Mouse (Mus musculus) heart, postnatal 36 days (tissue): ENCODE data around the gene Gm12184. TPM values are rescaled to one million over a fixed set of nuclear protein-coding genes. Genes with fewer than 3 reads are reported as not detected.
A peak's percentile ranks its signal among the peaks of the same experiment; 100 is the strongest.
"Not testable (repeated sequence)": the region's sequence is repeated elsewhere in the genome, so short reads cannot be mapped to it uniquely, and the experiment has no call there.

Experiments used
- DNase-seq, 2 experiments: peaks; one replicate each; pipeline ENCODE4 v3.0.0; 2021 to 2022
- intact Hi-C: fragments of 180-260 bp; cut with DNase I; formaldehyde crosslinking; loops from one replicate; pipeline ENCODE4 v1.15.1; 2025
- total RNA-seq, 2 experiments: library from RNA; stranded (reverse); gene quantifications; 2 replicates each; pipeline ENCODE4 v1.2.3; 2021

Gm12184 gene
- total RNA-seq, 2 experiments from 2014 or later, result 3.5 to 3.9 TPM

DNA sequence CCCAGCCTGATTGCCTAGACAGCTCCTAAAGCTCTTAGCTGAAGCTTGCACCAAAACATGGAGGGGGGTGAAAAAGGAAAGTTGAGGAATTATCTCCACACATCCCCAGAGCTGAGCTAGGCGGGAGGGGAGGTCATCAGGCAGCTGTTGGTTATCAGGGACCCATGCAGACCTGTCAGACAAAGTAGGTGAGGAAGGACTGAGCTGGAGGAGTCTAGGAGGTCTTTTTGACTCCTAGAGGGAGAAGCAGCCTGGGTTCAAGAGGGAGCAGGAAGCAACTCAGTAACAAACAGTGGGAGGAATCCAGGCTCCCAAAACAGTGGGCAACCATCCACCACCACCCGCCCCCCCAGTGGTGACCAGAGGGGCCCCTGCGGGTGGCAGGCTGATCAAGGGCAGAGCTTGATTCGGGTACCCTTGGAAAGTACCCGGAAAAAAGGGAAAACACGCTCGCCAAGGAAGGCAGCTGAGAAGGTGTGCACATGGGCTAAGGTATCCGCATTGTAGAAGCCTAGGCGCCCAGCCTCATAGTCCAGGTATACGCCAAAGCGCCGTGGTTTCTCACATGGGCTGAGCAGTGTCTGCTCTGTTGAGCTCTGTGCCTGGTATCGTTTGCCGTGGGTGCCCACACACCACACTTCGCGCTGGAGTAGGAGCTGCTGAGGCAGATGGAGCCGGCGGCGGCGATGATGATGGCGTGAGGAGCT is 19.4 kb downstream of the Gm12184 start:
- intact Hi-C loops, result no loop called here
- no peak for DNase-seq

DNA sequence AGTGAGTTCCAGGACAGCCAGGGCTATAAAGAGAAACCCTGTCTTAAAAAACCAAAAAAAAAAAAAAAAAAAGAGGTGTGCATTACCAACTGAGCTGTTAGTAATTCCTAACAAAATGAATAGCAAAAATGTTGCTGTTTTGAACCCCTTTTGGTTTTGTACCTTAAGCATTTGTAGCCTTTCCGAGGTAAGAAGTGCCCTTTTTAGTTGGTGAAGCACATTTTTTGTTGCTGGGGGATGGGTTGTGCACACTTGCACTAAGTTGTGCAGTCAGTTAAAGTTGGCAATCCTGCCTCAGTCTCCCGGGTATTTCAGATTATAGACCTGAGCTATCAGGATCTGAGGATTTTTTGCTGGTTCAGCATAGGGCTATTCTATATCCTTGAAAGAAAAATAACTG is 21.5 kb downstream of the Gm12184 start:
- DNase-seq, result no peak
- intact Hi-C loops, result no loop called here

DNA sequence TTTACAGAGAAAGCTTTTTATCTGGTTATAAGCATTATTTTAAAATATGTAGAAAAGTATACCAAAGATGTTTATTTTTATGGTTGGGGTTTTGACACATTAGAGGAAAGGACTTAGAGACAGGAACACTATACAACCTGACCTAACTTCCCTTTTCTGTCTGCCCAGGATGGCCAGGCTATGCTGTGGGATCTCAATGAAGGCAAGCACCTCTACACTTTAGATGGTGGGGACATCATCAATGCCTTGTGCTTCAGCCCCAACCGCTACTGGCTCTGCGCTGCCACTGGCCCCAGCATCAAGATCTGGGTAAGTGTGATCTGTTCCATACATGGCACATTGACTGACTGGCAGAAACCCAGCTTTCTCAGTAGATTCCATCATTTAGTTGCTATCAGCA is 22.5 kb downstream of the Gm12184 start:
- intact Hi-C loops, result no loop called here

DNA sequence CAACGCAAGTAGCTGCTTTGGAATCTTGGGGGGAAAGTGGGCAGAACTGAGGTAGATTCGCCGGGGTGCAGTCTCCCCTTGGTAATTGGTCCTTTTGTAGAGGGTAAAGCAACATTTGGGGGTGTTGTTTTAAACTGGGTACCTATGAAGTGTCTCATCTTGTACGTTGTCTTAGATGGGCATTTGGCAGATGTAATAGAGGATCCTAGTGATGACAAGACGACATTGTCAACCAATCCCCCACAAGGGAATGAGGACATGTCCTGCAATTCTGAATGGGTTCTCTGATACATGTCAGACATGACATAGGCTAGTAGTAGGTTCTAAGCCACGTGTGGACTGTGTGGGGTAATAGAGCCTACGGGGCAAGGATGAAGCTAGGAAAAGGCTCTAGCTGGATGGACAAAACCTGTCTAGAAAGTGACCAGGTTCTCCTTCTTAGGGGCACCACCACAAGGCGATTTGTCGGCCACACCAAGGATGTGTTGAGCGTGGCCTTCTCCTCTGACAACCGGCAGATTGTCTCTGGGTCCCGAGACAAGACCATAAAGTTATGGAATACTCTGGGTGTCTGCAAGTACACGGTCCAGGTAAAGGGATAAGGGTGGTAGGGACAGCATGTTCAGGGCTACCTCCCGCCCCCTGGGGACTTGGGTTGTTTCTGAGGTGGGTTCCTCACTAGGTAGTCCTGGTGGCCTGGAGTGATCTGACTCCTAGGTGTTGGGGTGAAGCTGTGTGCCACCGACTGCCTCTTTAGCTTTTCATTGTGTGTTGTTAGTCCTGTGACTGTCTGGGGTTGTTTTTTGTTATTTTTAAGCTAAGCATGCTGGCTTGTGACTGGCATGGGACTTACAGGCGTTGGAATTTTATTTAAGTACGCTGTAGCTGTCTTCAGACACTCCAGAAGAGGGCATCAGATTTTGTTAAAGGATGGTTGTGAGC is 24.4 kb downstream of the Gm12184 start:
- DNase-seq, result no peak
- intact Hi-C loops, result no loop called here

More for the DNA sequence above, 22.5 kb downstream of the Gm12184 start:
- no peak for DNase-seq

DNA sequence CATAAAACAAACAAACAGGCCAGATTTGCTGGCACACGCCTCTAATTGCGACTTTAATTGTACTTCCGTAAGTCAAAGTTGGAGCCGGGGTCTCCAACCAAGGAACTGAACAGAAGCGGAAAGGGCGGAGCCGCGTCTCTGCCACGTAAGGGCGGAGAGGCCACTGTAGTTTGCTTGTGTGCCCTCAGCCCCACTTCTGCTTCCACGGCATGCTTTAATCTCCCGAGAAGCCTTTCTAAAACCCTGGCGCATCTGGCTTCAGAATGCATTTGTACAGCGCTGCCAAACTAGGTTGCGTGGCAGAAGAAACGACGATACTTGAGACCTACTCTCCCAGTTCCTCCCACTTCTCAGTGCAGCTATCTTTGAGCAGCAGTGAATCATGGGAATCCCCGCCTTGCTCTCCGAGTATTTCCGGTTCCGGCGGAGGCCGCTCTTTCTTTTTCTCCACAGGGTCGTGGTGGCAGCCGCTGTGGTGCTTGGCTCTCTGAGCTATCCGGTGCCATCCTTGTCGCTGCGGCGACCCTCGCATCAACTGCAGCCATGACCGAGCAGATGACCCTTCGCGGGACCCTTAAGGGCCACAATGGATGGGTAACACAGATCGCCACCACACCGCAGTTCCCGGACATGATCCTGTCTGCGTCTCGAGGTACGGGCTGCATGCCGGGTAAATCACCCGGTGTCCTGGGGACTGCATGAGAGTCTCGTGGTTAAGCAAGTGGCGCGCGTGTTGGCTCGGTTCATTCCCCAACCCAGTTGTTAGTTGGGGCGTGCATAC is 26.3 kb downstream of the Gm12184 start, which contains the start of gene Rack1:
TSS of gene Rack1 (plus strand) at position 412 of the 781 bp plus-strand sequence.
- intact Hi-C loops, result loop anchor here (1.0 to 5.0 kb wide), 2 partner anchors 16 to 402 kb away; partner anchors contain the start of gene Zfp62
- DNase-seq, result peak; percentile 88 to 93

DNA sequence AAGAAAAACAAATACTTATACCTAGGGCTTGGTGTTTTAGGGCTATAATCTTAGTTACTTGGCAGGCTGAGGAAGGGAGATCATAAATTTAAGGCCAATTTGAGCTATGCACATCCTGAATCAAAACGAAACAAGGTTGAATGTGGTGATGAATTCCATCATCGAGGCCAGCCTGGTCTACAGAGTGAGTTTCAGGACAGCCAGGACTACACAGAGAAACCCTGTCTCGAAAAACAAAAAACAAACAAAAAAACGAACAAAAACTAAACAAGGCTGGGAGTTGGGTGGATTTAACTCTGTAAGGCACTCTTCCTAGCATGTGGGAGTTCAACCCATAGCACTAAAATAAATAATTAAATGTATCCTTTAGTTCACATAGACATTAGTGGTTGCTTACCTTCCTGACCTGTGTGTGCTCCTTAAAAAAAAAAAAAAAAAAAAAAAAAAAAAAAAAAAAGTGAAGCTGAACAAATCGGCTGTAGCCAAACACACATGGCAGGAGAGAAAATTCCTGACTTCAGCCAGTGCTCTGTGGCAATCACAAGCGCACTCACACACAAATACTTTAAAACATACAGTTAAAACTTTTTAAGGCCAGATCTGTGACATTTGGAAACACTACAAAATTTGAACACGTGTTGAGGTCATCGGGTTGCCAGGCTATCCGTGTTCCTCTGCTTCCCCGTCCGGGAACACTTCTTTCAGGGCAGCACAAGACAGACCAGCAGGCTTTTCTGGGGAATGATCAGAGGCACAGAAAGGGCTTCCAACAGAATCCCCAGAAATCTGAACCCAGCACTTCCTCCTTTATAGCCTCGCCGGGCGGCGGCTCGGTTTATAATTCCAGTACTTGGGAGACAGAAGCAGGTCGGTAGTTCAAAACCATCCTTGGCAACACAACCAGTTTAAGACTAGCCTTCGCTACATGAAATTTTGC is 27.2 kb downstream of the Gm12184 start:
- no peak for DNase-seq
- intact Hi-C loops, result loop anchor here (5.0 kb wide), 1 partner anchor 403 kb away; the partner anchor contains the start of gene Zfp62

DNA sequence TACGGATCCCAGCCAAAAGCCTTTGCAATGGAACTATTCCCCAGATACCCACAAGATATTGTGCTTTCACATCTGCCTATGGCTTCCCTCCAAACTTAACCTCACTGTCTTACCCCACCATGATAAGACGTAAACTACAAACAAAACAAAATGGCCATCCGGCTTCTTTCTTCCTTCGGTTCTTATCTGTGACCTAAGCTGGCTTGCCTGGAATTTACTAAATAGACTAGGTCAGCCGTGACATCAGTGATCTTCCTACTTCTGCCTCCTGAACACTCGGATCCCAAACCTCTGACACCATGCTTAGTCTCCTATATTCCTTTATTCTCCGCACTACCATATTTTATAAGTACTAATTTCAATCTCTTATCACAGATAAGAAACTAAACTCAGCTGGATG is 28.1 kb downstream of the Gm12184 start:
- intact Hi-C loops, result loop anchor here (5.0 kb wide), 1 partner anchor 404 kb away; the partner anchor contains the start of gene Zfp62
- DNase-seq, result no peak

DNA sequence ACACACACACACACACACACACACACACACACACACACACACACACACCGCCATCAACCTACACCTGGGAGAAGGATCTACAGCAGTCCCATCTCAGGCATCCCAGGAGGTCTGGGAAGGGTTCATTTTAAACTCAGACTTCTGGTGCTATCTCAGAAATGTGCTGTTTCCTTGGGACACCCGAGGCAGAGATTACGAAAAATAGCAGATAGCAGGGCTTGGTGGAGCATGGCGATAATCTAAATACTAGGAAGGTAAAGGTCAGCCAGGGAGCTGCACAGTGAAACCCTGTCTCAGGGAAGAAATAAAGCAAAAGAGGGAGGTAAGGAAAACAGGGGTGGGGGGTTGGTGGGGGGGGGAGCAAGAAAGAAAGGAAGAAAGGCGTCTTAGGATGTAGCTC is 29.2 kb downstream of the Gm12184 start:
- intact Hi-C loops, result loop anchor here (5.0 kb wide), 1 partner anchor 405 kb away; the partner anchor contains the start of gene Zfp62
- DNase-seq, result no peak

DNA sequence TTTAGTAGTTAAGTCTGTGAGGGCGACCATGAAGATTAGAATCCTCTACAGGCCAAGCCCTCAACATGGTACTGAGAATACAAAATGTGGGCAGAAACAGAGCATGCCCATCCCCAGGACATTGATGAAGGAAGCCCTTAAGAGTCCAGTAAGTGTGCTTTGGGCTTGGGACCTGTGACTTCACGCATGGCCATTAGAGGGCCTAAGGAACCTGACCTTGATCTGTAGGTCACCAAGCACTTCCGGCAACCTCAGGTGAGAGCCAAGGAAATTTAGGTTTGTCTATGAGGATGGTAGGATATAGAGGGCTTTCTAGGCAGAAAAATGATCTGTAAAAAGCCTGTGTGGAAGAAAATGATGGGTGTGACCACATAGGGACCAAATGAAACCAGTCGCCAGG is 30.2 kb downstream of the Gm12184 start:
- intact Hi-C loops, result loop anchor here (5.0 kb wide), 1 partner anchor 406 kb away; the partner anchor contains the start of gene Zfp62

DNA sequence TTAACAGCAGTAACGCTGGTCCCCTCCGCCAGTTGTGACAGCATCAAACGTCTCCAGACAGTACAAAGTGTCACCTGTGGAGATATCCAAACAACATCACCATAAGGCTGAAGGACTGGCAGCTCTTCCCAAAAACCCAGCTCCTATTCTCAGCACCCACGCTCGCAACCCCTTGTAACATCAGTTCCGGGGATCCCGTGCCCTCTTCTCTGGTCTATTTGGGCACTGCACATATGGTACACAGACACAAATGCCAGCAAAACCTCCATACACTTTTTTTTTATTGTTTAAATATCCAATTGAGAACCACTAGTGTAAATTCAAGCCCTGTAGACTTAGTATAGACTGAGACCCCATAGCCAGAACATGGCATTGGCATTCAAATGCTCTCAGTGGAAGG is 31.2 kb downstream of the Gm12184 start:
- no peak for DNase-seq
- intact Hi-C loops, result loop anchor here (5.0 kb wide), 1 partner anchor 407 kb away; the partner anchor contains the start of gene Zfp62

More for the DNA sequence above, 30.2 kb downstream of the Gm12184 start:
- no peak for DNase-seq

DNA sequence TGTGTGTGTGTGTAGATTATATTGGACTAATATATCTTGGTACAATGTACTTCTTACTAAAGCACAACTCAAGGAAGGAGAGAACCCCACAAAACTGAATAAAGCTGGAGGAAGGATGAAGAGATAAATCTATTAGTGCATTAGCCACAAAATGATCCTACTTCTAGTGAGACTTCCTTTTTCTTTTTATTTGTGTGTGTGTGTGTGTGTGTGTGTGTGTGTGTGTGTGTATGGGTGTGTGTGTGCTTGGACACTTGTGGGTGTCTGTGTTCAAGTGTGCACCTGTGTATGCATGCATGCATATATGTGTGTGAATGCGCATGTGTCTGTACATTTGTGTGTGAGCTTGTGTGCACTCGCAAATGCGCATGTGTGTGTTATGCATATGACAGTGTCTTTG is 33.3 kb downstream of the Gm12184 start:
- no peak for DNase-seq
- intact Hi-C loops, result no loop called here

DNA sequence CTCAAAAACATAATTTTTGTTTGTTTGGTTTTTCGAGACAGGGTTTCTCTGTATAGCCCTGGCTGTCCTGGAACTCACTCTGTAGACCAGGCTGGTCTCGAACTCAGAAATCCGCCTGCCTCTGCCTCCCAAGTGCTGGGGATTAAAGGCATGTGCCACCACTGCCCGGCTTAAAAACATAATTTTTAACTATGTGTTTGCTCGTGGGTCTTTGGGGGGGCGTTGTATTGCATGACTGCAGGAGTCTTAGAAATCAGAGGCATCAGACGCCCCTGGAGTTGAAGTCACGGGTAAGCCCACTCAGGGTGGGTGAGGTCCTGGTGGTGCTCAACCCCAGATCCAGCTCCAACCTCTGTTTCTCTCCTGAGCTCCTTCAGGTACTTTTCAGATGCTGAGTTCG is 34.6 kb downstream of the Gm12184 start:
- DNase-seq, result not testable (repeated sequence)
- intact Hi-C loops, result loop anchor here (2.0 kb wide), 1 partner anchor 311 kb away; no protein-coding TSS in a partner anchor

DNA sequence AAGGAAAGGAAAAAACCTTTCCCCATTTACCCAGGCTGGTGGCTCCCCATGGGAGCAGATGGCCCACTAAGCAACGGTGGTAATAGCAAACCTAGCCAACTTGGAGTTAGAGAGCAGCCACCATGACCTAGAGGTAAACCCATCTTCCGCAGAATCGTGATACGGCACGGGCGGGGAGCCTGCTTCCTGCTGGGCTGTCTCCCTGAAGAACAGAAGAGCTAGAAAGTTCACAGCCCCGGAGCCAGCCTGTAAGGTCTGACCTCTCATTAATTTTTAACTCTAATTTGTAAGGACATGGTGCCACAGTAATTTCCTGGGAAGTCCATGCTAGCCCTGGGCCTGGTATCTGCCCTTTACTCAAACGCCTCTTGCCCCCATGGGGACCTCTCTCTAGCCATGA is 35.5 kb downstream of the Gm12184 start:
- DNase-seq, result no peak
- intact Hi-C loops, result loop anchor here (1.0 to 2.0 kb wide), 2 partner anchors 68 to 312 kb away; no protein-coding TSS in a partner anchor

DNA sequence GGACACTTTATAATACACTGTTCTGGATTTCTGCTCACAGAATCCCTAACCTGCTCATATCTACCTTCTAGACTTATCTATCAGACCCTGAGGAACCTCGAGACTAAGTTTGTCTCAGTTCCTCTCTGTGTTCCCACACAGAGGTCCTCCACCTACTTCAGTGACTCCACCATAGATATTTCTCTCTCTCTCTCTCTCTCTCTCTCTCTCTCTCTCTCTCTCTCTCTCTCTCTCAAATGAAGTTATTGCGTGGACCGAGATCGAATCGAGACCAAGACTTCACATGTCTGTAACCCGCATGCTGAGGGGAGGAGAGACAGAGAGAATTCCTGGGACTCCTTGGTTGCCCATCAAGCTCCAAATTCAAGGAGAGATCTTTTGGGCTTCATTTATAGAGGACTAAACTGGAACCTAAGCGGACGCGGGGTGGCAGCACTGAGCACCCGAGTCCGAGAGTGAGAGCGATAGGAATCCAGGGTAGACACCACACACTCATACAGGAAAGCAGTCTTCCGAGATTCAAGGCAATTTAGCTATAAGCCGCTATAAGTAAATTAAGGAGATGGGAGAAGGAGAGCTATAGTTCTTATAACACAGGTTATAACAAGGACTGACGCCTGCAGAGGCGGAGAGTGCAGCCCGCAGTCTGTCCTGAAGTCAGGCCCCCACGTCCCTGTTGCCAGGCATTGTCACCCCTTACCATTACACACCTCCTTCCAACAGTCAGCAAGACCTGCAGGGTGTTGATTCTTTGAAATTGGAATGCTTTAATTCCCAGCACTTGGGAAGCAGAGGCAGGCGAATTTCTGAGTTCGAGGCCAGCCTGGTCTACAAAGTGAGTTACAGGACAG is 36.3 kb downstream of the Gm12184 start:
- intact Hi-C loops, result loop anchor here (1.0 to 2.0 kb wide), 3 partner anchors 31 to 313 kb away; no protein-coding TSS in a partner anchor
- peak; percentile 85 to 93 for DNase-seq

DNA sequence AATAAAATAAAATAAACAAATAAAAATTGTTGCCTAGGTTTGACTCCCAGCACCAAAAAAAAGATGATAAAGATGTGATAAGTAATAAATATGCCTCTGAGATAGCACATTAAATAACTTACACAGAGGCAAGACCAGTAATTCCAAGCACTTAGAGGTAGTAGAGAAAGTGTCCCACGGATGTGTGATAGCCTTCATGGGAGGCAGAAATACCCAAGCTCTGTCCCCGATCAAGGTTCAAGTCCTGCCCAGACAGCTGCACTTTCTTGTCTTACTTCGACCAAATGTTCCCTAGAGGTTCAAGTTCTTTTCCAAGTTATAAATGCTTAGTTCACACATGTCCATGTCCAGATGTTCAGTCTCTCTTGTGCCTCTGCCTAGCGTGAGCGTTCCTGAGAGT is 37.2 kb downstream of the Gm12184 start:
- intact Hi-C loops, result loop anchor here (2.0 kb wide), 1 partner anchor 32 kb away; no protein-coding TSS in a partner anchor
- DNase-seq, result no peak

DNA sequence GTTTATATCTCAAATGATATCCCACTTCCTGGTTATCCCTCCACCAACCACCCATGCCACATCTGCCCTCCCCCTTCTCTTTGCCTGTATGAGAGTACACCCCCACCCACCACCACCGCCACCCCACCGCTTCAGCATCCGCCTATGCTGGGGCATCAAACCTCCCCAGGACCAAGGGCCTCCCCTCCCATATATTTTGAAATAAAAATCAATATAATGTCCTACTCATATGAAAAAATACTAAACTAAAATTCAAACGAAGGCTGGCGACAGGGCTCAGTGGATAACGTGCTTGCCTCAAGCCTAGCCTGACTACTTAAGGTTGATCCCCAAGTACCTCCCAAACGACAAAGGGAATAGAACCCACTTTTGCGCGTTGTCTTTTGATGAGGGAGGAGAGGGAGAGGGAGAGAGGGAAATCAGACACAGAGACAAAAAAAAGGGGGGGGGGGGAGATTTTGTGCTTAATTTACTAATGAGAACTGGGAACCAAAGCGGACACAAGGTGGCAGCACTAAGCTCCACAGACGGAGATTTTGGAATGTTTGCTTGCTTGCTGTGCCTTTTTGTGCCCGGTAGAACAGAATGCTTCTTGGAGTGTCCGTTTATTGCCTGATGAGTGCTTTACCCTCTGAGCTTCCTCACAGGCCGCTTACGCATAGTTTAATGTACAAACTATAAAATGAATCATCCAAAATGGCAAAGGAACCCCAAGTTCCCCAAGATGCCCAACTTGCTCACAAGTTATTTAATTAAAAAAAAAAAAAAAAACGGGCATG is 38.0 kb downstream of the Gm12184 start:
- peak; percentile 79 to 86 for DNase-seq
- intact Hi-C loops, result loop anchor here (2.0 kb wide), 1 partner anchor 32 kb away; no protein-coding TSS in a partner anchor
